Mouse (Mus musculus) inflammation-experienced regulatory T-cells, adult 6 months (primary cell): ENCODE measurements around the gene Arnt2. TPM values are rescaled to one million over a fixed set of nuclear protein-coding genes. Genes with fewer than 3 reads are reported as not detected.

Source experiments
- ATAC-seq: one replicate; pipeline ENCODE4 v1.8.0; 2017
- polyA plus RNA-seq, 3 experiments: library from polyadenylated mRNA; unstranded; fragments of 100-300 nt; shearing (Covaris generic); gene quantifications; one replicate each; pipeline ENCODE4 v1.2.1; 2017

Arnt2 gene
- polyA plus RNA-seq, 3 experiments from 2014 or later = 4.6 to 7.2 (median 5.6) TPM

DNA sequence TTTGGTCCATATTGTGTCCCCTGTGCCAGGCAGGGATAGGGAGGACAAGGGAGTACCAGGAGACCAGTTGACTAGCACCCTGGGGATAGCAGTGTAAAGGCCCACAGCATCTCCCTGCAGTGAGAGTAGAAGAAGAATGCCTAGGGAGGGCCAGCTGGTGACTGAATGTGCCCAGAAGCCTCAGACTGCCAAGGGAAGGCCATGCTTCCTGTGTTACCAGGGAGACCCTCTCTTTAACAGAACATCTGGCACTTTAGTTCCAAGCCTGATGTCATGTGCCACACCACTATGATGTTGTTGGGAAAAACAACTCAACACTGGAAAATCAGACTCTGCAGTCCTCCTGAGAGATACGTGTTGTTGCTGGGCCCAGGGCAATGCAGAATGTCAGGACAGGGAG lies 12.7 kb downstream of the Arnt2 start:
- no peak for ATAC-seq

GRCm38 (mm10) chr7:84396581-84396980 lies 13.4 kb downstream of the Arnt2 start:
- ATAC-seq = no peak

- ATAC-seq = no peak
These were observed 22.1 kb downstream of the Arnt2 start for GRCm38 (mm10) chr7:84387826-84388225.

DNA sequence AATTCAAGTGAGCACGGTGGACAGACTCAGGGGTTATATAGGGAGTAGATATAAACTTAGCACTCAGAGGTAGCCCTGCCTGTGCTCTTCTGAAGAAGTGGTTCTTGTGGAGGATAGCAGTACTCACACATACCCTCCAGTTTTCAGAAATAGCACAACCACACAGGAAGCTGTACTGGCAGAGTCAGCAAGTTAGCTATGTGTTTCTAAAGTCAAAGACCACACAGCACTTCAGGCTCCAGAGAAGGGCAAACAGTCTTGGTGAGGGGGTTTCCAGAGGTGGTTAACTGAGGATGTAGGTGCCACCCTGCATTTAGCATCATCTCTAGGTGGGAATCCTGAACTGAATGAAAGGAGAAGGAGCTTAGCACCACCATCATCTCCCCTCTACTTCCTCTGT lies 23.5 kb downstream of the Arnt2 start:
- ATAC-seq = peak; percentile 93

- ATAC-seq = no peak
These were observed 25.2 kb downstream of the Arnt2 start for GRCm38 (mm10) chr7:84384778-84385177.

GRCm38 (mm10) chr7:84384086-84384485 lies 25.9 kb downstream of the Arnt2 start:
- ATAC-seq = no peak

DNA sequence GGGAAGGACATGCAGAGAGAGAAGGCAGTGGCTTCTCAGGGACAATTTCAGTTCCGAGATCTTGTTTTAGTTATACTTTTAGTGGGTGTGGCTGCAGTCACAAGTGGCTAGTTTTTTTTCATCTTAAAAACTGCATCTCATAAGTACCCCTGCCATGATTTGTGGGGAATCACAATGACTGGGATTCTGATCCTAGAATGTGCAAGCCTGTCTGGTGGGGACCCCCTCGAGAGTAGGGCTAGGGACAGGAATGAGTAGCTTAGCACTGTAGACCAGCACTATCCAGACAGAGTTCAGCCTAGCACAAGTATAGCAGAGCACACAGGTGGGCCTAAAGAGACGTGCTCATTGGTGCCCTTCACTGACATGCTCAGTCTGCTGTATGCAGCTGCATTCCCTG lies 27.6 kb downstream of the Arnt2 start:
- no peak for ATAC-seq

- ATAC-seq = no peak
These were observed 29.2 kb downstream of the Arnt2 start for GRCm38 (mm10) chr7:84380810-84381209.

- no peak for ATAC-seq
These were observed 32.6 kb downstream of the Arnt2 start for GRCm38 (mm10) chr7:84377330-84377729.

GRCm38 (mm10) chr7:84373691-84374090 lies 36.3 kb downstream of the Arnt2 start:
- ATAC-seq = no peak

DNA sequence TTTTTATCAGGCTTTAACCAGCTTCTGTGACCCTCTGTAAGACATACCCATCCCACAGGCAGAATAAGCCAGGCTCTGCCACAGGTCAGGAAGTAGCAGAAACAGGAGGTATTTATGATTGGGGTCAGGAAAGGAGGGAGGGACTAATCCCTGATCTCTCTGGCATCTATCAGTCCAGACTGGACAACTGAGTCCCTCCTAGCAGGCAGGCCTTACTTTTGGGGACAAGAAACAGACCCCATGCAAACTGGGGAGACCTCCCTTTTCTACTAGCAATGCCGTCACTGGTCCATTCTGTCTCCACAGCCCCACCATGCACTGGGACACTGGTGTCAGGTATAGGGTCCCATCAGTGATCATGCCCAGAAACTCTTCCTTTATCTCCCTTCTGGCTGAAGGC lies 37.1 kb downstream of the Arnt2 start:
- ATAC-seq = no peak

GRCm38 (mm10) chr7:84372280-84372679 lies 37.7 kb downstream of the Arnt2 start:
- no peak for ATAC-seq

DNA sequence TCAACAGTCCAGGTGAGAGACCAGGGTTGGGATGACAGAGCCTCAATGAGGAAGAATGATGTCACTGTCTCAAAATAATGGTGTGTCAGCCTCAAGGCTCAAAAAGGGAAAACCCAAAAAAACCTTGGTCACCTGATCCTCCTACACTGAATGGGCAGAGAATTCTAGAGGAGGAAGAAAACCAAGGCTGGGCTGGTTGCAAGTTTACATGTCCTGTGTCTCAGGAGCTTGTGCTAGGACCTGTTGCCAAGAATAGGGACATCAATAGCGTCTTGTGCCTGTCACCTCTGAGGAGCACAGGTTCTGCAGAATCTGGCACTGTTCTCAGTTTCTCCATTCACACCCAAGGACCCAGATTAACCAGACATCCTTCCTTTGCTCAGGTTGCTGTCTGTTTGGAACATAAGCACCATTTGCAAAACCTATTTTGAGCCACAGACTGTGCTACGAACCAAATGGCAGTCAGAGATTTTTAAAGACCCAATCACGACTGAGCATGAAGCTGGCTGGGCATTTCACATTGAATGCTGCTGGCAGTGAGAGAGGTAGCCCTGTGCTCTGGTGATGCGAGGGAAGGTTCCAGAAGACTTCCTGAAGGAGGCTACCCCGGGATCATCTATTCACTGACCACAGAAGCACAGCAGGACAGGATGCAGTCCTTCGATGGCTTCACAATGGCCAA lies 38.9 kb downstream of the Arnt2 start:
- ATAC-seq = peak; percentile 52

DNA sequence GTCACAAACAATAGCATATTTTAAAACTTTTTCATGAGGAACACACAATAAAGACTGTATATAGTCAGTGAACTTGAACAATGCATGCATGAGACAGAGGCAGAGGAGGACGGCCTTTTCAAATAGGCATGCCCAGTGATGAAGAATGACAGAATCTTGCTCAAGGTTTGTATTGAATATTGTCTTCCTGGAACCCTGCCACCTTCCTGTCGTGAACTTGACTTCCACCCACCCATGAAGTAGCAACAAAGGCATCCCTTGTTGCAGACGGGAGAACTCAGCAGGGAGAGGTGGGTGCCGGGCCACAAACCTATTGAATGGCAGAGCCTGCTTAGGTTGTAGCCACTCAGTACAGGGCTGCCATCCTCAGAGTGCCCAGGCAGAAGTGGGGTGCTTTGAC lies 43.7 kb downstream of the Arnt2 start:
- no peak for ATAC-seq

DNA sequence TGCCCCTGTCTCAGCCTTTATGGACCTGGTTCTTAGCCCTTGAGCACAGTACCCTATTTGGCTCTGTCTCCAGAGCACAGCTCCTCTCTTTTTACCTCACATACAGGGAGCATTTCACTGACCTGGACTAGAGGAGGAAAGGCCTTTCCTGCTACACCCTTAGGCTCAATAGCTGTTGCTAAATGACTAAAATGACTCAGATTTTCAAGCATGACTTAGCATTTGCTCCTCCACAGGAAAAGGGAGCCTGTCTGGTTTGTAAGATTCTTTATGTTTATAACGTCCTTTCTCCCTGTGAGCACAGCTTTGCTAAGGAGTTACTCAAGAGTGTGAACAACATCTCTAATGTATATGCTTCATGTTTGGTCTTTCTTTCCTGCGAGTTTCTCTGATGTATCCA lies 47.3 kb downstream of the Arnt2 start:
- ATAC-seq = no peak

DNA sequence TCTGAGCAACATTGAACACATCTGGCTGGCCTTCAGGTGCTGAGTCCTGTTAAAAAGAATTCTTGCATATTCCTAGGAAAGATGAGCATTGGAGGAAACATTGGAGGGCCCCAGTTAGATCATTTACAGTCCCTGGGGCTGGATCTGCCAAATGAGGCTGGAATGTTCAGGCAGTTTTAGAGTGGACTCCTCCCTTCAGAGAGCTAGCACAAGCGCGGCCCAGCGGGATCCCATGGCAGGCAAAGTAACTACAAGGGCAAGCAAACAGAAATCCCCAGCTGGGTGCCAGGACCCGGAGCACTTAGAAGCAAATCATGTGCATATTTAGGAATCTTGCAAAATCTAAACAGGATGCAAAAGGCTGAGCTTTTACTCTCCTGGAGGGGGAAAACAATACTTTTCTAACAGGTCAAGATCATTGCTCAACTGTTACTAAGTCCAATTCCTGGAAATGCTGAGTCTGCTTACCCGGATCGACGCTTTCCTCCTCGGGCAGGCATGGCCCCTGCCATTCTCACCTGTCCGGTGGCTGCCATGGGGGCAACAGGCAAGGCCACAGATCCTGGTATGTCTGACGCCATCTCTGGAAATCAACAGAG lies 48.8 kb downstream of the Arnt2 start:
- no peak for ATAC-seq

GRCm38 (mm10) chr7:84358426-84358825 lies 51.5 kb downstream of the Arnt2 start:
- no peak for ATAC-seq

DNA sequence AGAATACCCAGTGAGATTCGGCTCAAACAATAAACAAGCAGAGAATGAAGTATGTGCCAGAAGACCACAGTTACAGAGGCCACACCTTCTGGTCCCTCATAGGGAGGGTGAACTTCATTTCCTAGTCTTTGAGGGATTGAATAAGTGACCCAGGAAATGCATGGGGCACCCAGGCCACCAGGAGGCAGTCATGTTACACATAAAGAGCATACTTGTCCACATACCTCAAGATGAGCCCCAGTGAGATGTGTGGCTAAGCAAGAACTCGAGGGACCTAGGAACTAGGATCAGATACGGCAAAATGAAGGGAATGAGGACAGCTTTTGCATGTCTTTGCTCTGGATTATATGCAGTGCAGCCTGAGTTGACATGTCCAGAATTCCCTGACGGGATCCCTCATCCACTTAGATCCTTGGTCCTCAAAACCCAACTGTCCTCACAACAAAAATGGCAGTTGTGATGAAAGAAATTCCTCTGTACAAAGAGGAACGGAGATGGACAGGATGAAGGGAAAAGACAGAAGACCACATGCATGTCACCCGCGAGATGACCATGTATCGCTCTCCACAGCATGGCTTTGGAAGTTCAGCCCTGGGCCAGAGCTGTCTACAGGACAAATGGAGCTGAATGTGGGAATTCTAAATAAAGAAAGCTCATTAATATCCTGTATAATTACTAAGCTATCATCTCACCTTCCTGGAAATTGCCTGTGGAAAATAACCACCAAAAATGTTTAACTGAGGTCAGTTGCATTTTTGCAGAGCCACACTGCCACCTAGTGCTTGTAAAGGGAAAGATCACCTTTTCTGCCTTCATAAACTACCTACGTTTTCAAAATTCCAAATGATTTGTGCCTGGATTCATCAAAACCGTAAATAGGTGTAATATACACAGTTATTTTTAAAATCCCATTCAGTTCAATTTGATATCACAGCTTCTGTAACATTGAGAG lies 54.1 kb downstream of the Arnt2 start:
- peak; percentile 85 for ATAC-seq

DNA sequence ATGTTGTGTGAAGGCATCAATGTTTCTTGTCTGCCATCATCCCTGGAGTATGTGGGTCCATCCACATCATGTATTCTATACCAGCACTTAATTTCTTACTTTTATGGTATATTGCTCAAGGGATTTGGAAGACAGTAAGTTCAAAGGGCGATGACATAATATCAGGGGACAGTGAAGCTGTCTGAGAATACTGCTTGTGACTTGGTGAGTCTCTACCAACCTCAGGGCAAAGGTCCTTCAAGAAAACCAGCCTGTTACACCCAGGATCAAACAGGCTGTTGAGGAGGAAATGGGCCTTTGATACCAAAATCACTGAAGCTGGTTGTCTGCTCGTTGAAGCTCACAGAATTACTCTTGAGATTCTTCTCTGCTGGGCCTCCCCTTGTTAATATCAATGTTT lies 55.1 kb downstream of the Arnt2 start:
- ATAC-seq = no peak

DNA sequence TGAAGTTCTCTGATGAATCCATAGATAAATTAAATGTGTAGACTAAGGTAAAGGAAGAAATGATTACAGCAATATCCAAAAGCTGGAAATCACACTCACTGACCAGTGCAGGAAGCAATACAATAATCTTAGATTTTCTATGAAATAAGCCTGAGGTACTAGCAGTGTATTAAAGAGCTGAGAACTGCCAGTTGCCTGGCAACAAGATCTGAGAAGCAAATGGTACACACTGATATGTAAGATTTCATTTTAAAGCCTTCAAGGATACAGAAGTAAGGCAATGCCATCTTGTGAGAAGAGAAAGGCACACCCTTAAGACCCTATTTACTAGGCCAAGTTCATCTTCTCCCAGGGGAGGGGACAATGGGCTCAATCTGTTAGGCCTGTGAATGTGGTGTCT lies 59.4 kb downstream of the Arnt2 start:
- no peak for ATAC-seq

DNA sequence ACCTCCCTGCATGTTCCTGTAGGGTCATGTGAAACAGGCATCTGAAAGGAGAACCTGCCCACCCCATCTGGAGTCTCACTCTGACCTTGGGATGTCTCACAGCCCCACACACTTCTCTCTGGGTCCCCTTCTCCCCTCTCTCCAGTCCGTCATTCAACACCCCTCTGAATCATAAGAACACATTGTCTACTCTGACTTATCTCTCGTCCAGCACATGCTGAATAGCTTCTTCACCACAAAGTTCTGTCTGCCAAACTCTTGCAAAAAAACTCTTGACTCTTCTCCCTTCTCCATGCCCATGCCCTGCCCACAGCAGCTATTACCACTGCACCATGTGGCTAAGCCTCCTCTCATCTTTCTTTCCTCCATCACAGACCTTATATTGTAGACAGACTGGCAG lies 60.0 kb downstream of the Arnt2 start:
- no peak for ATAC-seq

- no peak for ATAC-seq
These were observed 61.6 kb downstream of the Arnt2 start for GRCm38 (mm10) chr7:84348145-84348911.

DNA sequence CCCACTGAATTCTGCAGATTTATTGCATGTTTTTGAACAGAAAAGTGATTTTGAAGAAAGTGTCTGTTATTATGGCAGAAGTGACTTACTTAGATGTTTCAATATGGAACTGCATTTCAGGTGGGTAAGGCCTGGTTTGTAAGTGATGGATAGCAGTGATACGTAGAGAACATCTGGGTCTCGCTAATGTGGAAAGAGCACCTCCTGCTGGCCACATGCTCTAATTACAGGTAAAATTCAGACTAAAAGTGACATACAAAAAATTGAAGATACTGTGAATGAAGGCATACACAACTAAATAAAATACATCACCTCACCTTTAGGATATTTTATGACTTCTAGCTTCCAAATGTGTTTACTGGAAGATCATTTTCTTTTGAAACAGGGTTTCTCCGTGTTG lies 66.8 kb downstream of the Arnt2 start:
- ATAC-seq = no peak
